Mouse (Mus musculus) spleen, postnatal 14 days (tissue): Measurements from ENCODE around the gene Cdk17.
"Not testable (repeated sequence)": the region's sequence is repeated elsewhere in the genome, so short reads cannot be mapped to it uniquely, and the experiment has no call there.

Source experiments
- DNase-seq, 2 experiments: peaks; one replicate each; pipeline ENCODE4 v3.0.0; 2021 to 2022; ENCODE audit warnings: low spot score in 2 of 2

The Cdk17 gene

GRCm38 (mm10) chr10:93143285-93143985 is 17.2 kb upstream of the Cdk17 start:
- DNase-seq: peak in 1 of 2 experiments; percentile 10

GRCm38 (mm10) chr10:93143986-93144314 is 16.7 kb upstream of the Cdk17 start:
- no peak for DNase-seq

- no peak for DNase-seq
These were observed 16.1 kb upstream of the Cdk17 start for GRCm38 (mm10) chr10:93144579-93144978.

GRCm38 (mm10) chr10:93145088-93145487 is 15.6 kb upstream of the Cdk17 start:
- DNase-seq: peak; percentile 11 to 24

GRCm38 (mm10) chr10:93146601-93147000 is 14.1 kb upstream of the Cdk17 start:
- DNase-seq: no peak

GRCm38 (mm10) chr10:93147691-93148090 is 13.0 kb upstream of the Cdk17 start:
- no peak for DNase-seq

- no peak for DNase-seq
These were observed 11.1 kb upstream of the Cdk17 start for GRCm38 (mm10) chr10:93149597-93149996.

GRCm38 (mm10) chr10:93151775-93152174 is 8.9 kb upstream of the Cdk17 start:
- DNase-seq: no peak

GRCm38 (mm10) chr10:93152698-93153097 is 8.0 kb upstream of the Cdk17 start:
- no peak for DNase-seq

GRCm38 (mm10) chr10:93153404-93153803 is 7.3 kb upstream of the Cdk17 start:
- not testable (repeated sequence) for DNase-seq

- no peak for DNase-seq
These were observed 801 bp upstream of the Cdk17 start for GRCm38 (mm10) chr10:93159651-93160496.

GRCm38 (mm10) chr10:93160497-93160806 is 223 bp upstream of the Cdk17 start:
- DNase-seq: peak; percentile 75 to 83

- no peak for DNase-seq
These were observed 1.0 kb downstream of the Cdk17 start for GRCm38 (mm10) chr10:93161511-93162275.

GRCm38 (mm10) chr10:93162276-93162971 is 1.7 kb downstream of the Cdk17 start:
- no peak for DNase-seq

GRCm38 (mm10) chr10:93162972-93163660 is 2.4 kb downstream of the Cdk17 start:
- DNase-seq: no peak

- no peak for DNase-seq
These were observed 3.2 kb downstream of the Cdk17 start for GRCm38 (mm10) chr10:93163711-93164488.

GRCm38 (mm10) chr10:93165416-93166381 is 5.0 kb downstream of the Cdk17 start:
- peak in 1 of 2 experiments; percentile 16 for DNase-seq

GRCm38 (mm10) chr10:93166382-93166769 is 5.7 kb downstream of the Cdk17 start:
- no peak for DNase-seq

GRCm38 (mm10) chr10:93167311-93167710 is 6.6 kb downstream of the Cdk17 start:
- no peak for DNase-seq
